Mouse (Mus musculus): ENCODE measurements around the gene Trmt11. TPM values are rescaled to one million over a fixed set of nuclear protein-coding genes. Genes with fewer than 3 reads are reported as not detected.
"Not testable (repeated sequence)": the region's sequence is repeated elsewhere in the genome, so short reads cannot be mapped to it uniquely, and the experiment has no call there.

Trmt11 gene
- total RNA-seq (2021), result 1 to 10 TPM; 6.9 to 7.8 TPM
- long read RNA-seq, experiment 1, partial matches to known transcripts, result 0 of 3 reads
- long read RNA-seq, experiment 1, other reads (novel, unspliced or antisense), result 0 of 3 reads
- long read RNA-seq, experiment 2, transcript Trmt11-201 (13 exons, 2,359 nt), result major isoform, 11 of 17 reads
- long read RNA-seq, experiment 2, partial matches to known transcripts, result 1 of 17 reads
- long read RNA-seq, experiment 2, other reads (novel, unspliced or antisense), result 5 of 17 reads

- DNase-seq (ENCODE audit: low spot score in 2 of 2), result peak; percentile 87 to 89
Observed at GRCm38 (mm10) chr10:30600542-30600966, at the start of gene Trmt11. Gene Trmt11 (minus strand): TSS chr10:30600749.

GRCm38 (mm10) chr10:30647681-30648080 is 47.1 kb upstream of the Trmt11 start:
- DNase-seq (ENCODE audit: low spot score in 2 of 2), result no peak

GRCm38 (mm10) chr10:30638216-30638615 is 37.7 kb upstream of the Trmt11 start:
- no peak for DNase-seq (ENCODE audit: low spot score in 2 of 2)

GRCm38 (mm10) chr10:30636474-30637154 is 36.1 kb upstream of the Trmt11 start:
- DNase-seq (ENCODE audit: low spot score in 2 of 2), result not testable (repeated sequence)

GRCm38 (mm10) chr10:30632718-30633117 is 32.2 kb upstream of the Trmt11 start:
- no peak for DNase-seq (ENCODE audit: low spot score in 2 of 2)

GRCm38 (mm10) chr10:30629977-30630376 is 29.4 kb upstream of the Trmt11 start:
- no peak for DNase-seq (ENCODE audit: low spot score in 2 of 2)

- DNase-seq (ENCODE audit: low spot score in 2 of 2), result no peak
Observed at GRCm38 (mm10) chr10:30629513-30629912, 29.0 kb upstream of the Trmt11 start, which contains the start of gene Hint3. Gene Hint3 (minus strand): TSS chr10:30629632.

- not testable (repeated sequence) for DNase-seq (ENCODE audit: low spot score in 2 of 2)
Observed at GRCm38 (mm10) chr10:30628444-30628843, 27.9 kb upstream of the Trmt11 start.

GRCm38 (mm10) chr10:30627548-30627947 is 27.0 kb upstream of the Trmt11 start:
- DNase-seq (ENCODE audit: low spot score in 2 of 2), result no peak

GRCm38 (mm10) chr10:30624161-30625019 is 23.8 kb upstream of the Trmt11 start:
- no peak for DNase-seq (ENCODE audit: low spot score in 2 of 2)

GRCm38 (mm10) chr10:30622928-30623327 is 22.4 kb upstream of the Trmt11 start:
- no peak for DNase-seq (ENCODE audit: low spot score in 2 of 2)

- no peak for DNase-seq (ENCODE audit: low spot score in 2 of 2)
Observed at GRCm38 (mm10) chr10:30618918-30619210, 18.3 kb upstream of the Trmt11 start.

- peak; percentile 97 for DNase-seq (ENCODE audit: low spot score in 2 of 2)
Observed at GRCm38 (mm10) chr10:30618091-30618917, 17.8 kb upstream of the Trmt11 start.

GRCm38 (mm10) chr10:30613039-30613438 is 12.5 kb upstream of the Trmt11 start:
- no peak for DNase-seq (ENCODE audit: low spot score in 2 of 2)

GRCm38 (mm10) chr10:30609614-30610013 is 9.1 kb upstream of the Trmt11 start:
- DNase-seq (ENCODE audit: low spot score in 2 of 2), result no peak

- no peak for DNase-seq (ENCODE audit: low spot score in 2 of 2)
Observed at GRCm38 (mm10) chr10:30608109-30608508, 7.6 kb upstream of the Trmt11 start.

- DNase-seq (ENCODE audit: low spot score in 2 of 2), result no peak
Observed at GRCm38 (mm10) chr10:30600094-30600534, 435 bp downstream of the Trmt11 start.

- no peak for DNase-seq (ENCODE audit: low spot score in 2 of 2)
Observed at GRCm38 (mm10) chr10:30587037-30587436, 13.5 kb downstream of the Trmt11 start.

- no peak for DNase-seq (ENCODE audit: low spot score in 2 of 2)
Observed at GRCm38 (mm10) chr10:30585691-30586090, 14.9 kb downstream of the Trmt11 start.

- DNase-seq (ENCODE audit: low spot score in 2 of 2), result no peak
Observed at GRCm38 (mm10) chr10:30577670-30578280, 22.8 kb downstream of the Trmt11 start.

Data from adrenal gland, adult 18-20 months (tissue).